Comparison of ENCODE assay signal across 10 mouse cellular contexts in the genomic region with DNA sequence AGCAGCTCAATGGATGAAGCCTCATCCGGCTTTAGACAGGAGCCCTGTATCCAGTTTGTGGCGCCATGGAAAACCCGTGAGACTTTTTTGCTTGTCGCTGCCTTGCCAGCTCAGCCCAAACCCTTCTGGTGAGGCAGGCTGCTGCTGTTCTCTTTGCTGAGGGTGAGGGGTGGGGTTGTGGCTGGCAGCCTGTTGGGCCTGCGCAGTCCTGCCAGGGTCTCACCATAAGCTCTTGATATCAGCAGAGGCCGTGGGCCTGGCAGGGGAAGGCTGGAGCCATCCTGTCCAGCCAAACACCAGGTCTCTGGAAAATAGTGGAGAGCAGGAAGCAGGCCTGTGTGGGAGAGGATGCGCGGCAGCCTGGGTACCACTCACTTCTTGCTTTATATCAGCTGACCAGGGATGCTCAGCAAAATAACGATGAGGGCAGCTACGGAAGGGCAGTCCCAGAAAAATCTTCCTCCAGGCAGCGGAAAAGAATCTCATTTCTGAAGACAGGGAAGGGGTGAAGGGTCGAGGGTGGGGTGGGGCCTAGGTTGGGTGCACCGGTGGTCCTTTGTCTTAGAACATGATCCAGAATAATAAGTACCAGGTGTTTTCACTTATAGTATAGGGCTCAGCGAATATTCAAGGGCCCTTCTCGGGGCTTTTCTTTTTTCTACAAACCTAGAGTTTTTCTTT.
A peak's percentile ranks its signal among the peaks of the same experiment; 100 is the strongest.
DNase-seq lines count a peak whose midpoint lies in the region; ATAC-seq and TF ChIP-seq lines count a peak whose summit lies in the region.
"Had no signal": no experiment of that assay in that cellular context is flagged by ENCODE, and none has a peak within 500 bp of the region (broad histone marks: within the 10 kb centered on the region; RNA-seq: fewer than 3 reads in every experiment).

No protein-coding gene starts in this region.

- no peak overlapping the region for H3K27ac ChIP-seq in hindbrain, embryonic 12.5 days
- peak overlapping the region; percentile 88 for H3K27ac ChIP-seq in limb, embryonic 10.5 days
- H3K27ac ChIP-seq in liver, postnatal 0 days (ENCODE audit: low read depth) = no peak overlapping the region

- no peaks in the 10 kb centered on the region for H3K36me3 ChIP-seq in hindbrain, embryonic 12.5 days
- no peaks in the 10 kb centered on the region for H3K36me3 ChIP-seq in limb, embryonic 10.5 days
- no peaks in the 10 kb centered on the region for H3K36me3 ChIP-seq in liver, postnatal 0 days (replicated peaks; ENCODE audit: insufficient read depth, low read length)

- H3K9me3 ChIP-seq in hindbrain, embryonic 12.5 days (replicated peaks) = no peaks in the 10 kb centered on the region
- H3K9me3 ChIP-seq in limb, embryonic 10.5 days (replicated peaks) = no peaks in the 10 kb centered on the region
- H3K9me3 ChIP-seq in liver, postnatal 0 days (ENCODE audit: low read length) = no peaks in the 10 kb centered on the region

- DNase-seq in frontal cortex, postnatal 36 days (ENCODE audit: low spot score in 2 of 2) = peak; percentile 71 to 74
- no peak for DNase-seq in frontal cortex, postnatal 25 days (ENCODE audit: low spot score in 2 of 2)
- DNase-seq in cerebellum, postnatal 36 days = peak; percentile 15 to 39
- DNase-seq in limb, embryonic 10.5 days (ENCODE audit: low spot score) = peak; percentile 57
- DNase-seq in urinary bladder, adult 18-20 months (ENCODE audit: low spot score in 2 of 2) = no peak
- DNase-seq in lung, postnatal 36 days = no peak
- no peak for DNase-seq in liver, postnatal 0 days
- DNase-seq: kidney, postnatal 10 days had no signal

- H3K27me3 ChIP-seq in hindbrain, embryonic 12.5 days = no peaks in the 10 kb centered on the region
- H3K27me3 ChIP-seq in limb, embryonic 10.5 days (ENCODE audit: low read depth, poor library complexity, severe bottlenecking) = no peaks in the 10 kb centered on the region
- no peaks in the 10 kb centered on the region for H3K27me3 ChIP-seq in liver, postnatal 0 days (ENCODE audit: insufficient read depth, low read length)

- TF ChIP-seq EP300 in liver, postnatal 0 days (IDR thresholded peaks at IDR 0.05; ENCODE audit: low read depth) = no peak

- no peak for ATAC-seq in hindbrain, embryonic 12.5 days (ENCODE audit: low FRiP score)
- ATAC-seq in liver, postnatal 0 days = no peak

- no peak overlapping the region for H3K4me2 ChIP-seq in hindbrain, embryonic 12.5 days (replicated peaks)
- no peak overlapping the region for H3K4me2 ChIP-seq in liver, postnatal 0 days (ENCODE audit: low read depth, low read length)

- peaks cover 16% of the 10 kb centered on the region for H3K4me1 ChIP-seq in hindbrain, embryonic 12.5 days
- H3K4me1 ChIP-seq in limb, embryonic 10.5 days = peaks cover 69% of the 10 kb centered on the region
- no peaks in the 10 kb centered on the region for H3K4me1 ChIP-seq in liver, postnatal 0 days (ENCODE audit: insufficient read depth)

- no peak for TF ChIP-seq CTCF in liver, postnatal 0 days (IDR thresholded peaks at IDR 0.05; ENCODE audit: low read depth)

- no peak overlapping the region for H3K4me3 ChIP-seq in hindbrain, embryonic 12.5 days
- H3K4me3 ChIP-seq in limb, embryonic 10.5 days = no peak overlapping the region
- H3K4me3 ChIP-seq in liver, postnatal 0 days (ENCODE audit: low read depth, low read length) = no peak overlapping the region
- H3K4me3 ChIP-seq: erythroblast, embryonic 14.5 days had no signal

- WGBS in hindbrain, embryonic 12.5 days = 62% methylated on average over 15 of the region's 15 CpGs
- WGBS in limb, embryonic 10.5 days = 49% methylated on average over 15 of the region's 15 CpGs
- WGBS in liver, postnatal 0 days (ENCODE audit: insufficient replicate concordance) = 77% methylated on average over 15 of the region's 15 CpGs

- H3K9ac ChIP-seq in hindbrain, embryonic 12.5 days = 0 out of 2 replicates have a peak overlapping the region, but pooled peaks have one; percentile 20
- H3K9ac ChIP-seq in liver, postnatal 0 days (replicated peaks) = no peak overlapping the region

Comparison
In these comparisons a context has a peak if more than half of its experiments do, and no peak if none do; other contexts are left out.
1. DNase-seq: peak in frontal cortex, postnatal 36 days (2 of 2), cerebellum, postnatal 36 days (2 of 2) and limb, embryonic 10.5 days (single experiment); none in frontal cortex, postnatal 25 days (0 of 2), urinary bladder, adult 18-20 months (0 of 2), lung, postnatal 36 days (single experiment) and liver, postnatal 0 days (single experiment).